Mouse (Mus musculus) cerebellum, adult 9-11 months (tissue): ENCODE data around the gene Arl14.
A peak's percentile ranks its signal among the peaks of the same experiment; 100 is the strongest.

Experiments used
- DNase-seq: peaks from one replicate; pipeline ENCODE4 v3.0.0; 2022

The Arl14 gene

DNA sequence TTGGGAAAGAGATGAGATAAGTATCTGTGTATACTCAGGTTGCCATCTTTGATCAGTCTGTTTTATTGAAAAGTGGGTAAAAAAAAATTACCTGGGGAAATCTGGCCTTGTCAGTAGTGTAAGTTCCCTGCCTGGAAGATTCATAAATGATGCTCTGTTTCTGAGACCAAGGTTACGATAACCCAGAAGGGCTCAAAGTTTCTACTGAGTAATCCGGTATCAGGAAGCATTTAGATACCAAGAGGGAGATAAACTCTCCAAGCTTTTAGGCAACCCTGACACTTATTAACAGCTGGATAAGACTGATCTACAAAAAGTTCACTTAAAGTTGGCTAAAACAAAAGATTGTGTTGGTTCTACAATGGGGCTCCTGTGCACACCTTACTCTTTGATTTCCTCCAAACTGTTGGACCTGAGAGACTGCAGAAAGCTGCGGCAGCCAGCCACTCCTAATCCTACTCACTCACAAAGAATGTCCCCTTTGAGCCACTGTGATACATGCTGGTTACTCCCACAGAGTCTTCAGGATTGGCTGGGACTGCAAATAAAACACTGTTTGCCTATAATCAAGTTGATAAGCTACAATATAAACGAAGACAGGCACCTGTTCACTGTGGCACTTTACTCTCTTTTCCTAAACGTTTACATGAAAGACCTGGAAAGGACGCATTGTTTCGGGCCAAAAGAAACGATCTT lies at the start of gene Arl14:
TSS of gene Arl14 (plus strand) at position 614 of the 696 bp plus-strand sequence.
- DNase-seq, result no peak

DNA sequence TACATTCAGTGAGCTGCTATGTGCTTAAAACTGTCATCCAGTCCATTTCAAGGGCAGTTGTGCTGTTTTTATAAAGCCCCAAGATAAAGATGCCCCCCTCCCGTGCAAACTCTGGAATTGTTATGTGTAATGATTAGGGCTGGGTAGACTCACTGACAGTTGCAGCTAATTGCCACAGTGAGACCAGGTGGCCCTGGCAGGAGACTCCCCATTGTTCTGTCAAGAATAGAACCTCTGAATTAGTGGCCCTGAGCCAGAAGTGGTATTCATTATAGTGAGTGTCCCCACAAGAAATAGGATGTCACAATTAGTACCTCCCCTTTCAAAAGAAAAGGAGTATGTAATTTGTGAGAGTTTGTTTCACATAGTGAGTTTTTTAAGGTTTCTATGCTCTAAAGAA lies 47.0 kb upstream of the Arl14 start:
- peak; percentile 26 for DNase-seq

DNA sequence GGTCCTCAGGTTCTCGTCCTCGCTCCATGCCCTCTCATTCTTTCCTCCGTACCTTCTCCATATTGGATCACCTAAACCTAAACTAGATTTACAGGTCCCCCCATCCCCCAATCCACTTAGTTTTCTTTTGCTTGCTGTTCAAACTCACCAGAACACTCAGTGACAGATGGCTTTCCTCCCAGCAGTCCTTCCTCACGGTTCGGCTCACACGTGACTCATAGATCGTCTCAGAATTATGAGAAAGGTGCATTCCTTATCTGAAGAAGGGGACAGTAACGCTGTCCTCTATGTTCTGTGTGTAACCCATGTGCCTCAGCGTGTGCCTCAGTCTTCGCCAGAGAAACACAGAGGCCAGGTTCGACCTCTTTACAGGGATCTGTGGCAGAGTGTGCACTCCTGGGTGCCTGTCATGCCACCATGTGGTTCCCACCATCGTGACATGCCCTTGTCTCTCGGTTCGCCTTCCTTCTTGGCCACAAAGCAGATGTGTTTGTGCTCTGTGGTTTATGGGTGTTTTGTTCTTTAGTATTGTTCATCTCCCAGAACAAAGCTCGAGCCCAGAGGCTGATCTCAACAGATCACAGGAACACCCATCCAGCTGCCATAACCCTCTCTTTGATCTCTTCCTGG lies 44.9 kb upstream of the Arl14 start:
- peak; percentile 12 for DNase-seq

DNA sequence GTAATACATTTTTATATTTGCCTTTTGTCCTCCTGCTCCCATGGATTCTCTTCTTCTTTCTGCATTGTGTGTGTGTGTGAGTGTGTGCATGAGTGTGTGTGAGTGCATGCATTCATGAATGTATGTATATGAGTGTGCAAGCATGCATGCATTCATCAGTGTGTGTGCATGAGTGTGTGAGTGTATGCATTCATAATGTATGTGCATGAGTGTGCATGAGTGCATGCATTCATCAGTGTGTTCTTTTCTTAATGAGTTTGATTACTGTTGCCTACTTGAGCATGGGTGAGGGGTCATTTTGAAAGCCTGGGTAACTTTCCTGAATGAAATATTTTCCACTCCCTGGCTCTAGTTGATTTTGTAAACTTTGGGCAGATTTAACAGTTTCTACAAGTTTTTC lies 44.3 kb upstream of the Arl14 start:
- no peak for DNase-seq

DNA sequence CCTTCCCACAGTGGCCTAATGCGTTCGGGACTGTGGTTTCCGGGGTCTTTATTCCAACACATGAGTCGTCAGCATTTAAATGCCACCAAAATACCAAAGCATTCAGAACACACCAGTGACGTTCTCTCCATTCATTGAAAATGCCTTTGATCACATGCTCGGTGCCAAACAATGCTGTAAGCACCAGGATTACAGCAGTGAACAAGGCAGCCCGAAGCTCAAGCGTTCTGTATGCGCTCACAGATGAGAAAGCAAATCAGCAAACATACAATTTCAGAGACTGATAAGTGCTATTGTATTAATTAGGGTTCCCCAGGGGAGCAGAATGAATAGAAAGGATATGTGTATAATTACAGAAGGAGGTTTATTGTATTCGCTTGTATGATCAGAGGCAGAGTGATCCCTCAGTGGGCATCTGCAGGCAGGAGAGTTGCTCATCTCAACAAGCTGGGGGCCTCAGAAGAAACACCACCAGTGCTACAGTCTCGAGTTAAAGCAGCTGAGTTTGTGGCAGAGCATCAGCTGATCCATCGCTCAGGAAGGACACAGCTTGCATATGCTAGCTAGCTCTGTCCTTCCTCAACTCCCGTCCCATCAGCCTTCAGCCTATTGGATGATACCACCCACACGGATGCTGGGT lies 43.7 kb upstream of the Arl14 start:
- no peak for DNase-seq

DNA sequence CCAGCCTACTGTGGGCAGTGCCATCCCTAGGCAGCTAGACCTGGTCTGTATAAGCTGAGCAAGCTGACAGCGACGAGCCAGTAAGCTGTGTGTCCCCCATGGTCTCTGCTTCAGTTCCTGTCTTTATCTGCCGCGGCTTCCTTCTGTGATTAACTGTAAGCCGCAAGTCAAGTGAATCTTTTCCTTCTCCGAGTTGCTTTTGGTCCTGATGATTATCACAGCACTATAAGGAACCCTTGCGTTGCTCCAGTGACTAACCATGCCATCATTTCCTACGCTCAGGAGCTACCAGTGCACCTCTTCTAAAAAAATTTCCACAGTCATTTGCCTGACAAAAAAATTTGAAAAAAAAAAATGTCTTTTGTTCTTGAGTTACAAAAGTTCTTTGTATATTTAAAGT lies 40.7 kb upstream of the Arl14 start:
- no peak for DNase-seq

DNA sequence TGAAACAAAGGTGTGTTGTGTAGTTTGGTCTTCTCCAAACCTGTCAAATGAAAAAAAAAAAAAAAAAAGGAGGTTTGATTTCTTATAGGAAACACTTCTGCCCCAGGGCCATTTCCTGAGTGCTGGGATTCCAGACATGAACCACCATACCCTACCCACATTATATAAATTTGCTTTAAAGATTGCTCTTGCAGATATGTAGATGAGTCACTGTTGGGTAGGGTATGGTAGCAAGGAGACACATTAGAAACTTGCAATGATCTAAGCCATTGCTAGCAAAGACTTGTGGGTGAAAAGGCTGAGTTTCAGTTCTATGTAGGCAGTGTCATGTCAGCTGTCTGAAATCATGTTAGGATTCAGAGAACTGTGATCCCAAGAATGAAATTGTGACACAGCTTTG lies 40.0 kb upstream of the Arl14 start:
- DNase-seq, result no peak

DNA sequence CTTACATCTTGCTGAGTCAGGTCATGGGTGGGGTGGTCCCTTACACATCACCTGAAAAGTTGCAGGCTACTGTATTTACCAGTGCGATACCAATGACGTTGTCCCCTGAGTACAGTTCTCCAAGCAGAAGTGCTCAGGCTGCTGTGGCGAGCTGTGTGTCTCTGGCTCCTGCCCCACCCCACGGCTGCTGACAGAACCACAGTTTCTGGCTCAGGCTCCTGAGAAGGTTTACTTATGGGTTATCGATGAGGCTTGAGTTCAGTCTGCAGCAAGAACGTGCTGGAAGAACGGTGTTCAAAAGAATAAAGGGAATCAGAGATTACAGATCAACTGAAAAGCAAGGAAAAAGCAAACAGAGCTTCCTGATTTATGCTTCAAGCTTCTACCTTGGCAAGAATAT lies 37.0 kb upstream of the Arl14 start:
- no peak for DNase-seq

DNA sequence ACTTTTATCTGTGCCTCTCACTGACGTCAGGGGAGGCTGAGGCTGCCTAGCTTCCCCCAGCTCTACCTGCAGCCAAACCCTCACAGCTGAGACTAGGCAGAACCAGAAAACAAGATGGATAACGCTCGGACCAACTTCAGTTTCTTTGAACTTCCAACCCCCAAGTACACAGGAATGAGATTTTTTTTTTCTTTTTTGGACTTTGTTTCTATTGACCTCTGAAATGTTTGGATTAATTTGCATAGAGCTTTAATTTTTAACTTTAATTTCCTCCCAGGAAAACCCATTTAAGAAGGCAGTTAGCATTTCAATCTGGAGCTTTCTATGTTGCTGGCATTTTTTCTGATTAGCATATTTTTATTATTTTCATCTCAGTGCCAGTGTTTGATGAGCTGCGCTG lies 36.2 kb upstream of the Arl14 start:
- no peak for DNase-seq

DNA sequence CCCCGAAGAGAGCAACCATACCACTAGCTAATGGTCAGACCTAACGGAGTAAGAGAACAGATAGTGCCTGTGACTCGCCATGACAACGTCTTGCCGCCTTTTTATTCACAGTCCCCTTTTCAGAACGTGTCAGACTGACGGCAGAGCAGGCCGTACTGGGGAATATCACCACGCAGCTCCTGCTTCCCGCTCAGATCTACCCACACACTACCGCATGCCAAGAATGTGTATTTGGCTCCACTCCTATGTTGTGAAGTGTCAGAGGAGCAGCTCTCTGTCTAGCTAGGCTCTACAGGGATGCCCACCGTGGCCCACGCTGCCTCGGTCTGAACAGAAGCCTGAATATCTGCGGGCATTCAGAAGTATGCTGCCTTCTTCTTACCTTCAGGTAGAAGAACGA lies 35.6 kb upstream of the Arl14 start:
- no peak for DNase-seq

DNA sequence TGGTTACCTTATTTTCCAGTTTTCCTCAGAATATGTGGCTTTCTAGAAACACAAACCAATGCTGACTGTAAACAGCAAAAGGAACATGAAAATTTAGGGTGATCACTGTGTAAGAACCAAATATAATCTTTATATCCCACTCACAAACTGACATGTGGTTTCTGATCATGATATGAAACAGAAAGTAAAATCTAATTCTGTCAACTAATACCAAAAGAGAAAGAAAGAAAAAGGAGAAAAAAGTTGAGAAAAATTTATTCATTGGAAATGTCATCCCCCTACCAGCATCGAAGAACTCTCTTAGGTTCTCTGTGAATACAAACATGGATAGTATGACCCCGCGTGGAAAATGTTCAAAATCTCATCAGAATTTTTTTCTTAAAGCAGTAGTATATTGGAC lies 29.2 kb upstream of the Arl14 start:
- no peak for DNase-seq

DNA sequence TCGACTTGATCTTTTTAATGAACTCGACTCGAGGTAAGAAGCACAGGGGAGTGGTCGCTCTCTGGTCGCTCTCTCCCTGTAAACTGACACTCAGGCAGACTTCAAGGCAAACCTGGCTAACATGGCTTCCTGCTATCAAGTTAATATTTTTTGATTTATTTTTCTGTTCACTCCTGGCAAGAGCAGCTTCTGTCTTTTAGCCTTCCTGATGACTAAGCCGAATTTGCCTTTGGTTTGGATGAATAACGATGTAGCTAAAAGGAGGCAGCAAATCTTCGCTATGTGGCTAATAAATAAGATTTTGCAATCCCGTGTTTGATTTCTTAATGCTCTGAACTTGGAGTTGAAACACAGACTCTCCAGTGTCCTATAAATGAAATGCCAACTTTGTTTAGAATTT lies 27.7 kb upstream of the Arl14 start:
- no peak for DNase-seq

DNA sequence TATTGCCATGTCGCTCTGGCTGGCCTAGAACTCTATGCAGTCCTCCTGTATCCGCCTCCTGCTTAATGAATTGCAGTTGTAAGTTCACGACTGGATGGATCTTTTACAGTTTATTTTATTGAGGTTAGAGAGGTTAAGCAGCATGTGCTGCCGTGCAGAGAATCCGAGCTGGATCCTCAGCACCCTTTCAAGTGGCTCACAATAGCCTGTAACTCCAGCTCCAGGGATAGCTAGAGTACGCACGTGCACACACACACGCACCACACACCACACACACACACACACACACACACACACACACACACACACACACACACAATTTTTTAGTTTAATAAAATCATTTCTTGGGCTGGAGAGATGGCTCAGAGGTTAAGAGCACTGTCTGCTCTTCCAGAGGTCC lies 27.0 kb upstream of the Arl14 start:
- DNase-seq, result no peak

DNA sequence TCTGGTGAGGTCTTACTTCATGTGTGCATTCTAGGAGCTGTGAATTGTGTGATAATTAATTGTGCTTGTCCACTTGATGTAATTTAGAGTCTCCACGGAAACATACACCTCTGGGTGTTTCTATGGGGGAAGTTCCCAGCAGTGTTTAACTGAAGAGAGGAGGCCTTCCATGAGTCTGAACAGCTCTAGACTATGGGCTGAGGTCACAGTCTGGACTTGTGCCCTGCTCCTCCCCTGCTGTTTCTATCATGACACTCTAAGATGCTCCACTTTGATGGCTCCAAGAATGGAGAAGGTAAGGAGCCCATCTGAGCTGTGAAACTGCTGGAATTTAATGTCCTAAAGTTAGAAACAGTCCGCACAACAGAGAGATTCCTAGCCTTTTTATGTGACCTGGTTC lies 24.1 kb upstream of the Arl14 start:
- DNase-seq, result no peak

DNA sequence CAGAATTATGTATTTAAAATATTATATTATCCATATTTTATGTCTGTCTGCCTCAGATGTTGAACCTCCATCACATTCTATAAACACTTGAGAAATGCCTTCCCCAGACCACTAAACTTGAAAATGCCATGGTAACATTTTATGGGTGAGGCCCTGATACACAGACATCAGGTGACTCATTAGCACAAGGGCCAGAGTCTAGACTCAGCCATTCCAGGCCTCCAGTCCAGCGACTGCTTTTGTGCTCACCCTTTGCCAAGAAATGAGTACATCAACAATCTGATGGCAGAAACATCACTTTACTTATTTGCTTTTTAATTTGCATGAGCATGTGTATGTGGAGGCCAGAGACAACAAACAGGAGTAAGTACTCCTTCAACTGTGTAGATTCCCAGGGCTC lies 22.0 kb upstream of the Arl14 start:
- DNase-seq, result no peak

DNA sequence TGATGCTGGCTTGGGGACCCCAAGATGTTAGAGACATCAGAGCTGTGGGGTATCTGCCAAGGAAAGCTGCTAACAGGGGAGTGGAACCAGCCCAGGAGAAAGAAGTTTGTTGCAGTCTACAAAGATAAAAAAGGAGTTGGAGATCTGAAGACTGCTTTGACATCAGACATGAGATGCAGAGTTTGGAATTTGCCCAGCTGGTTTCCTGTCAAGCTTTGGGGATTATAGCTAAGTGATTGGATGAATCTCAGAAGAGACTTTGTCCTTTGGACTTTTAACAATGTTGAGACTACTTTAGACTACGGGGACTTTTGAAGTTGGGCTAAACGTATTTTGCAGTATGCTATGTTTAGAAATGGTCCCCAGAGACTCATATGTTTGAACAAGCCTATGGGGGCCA lies 21.0 kb upstream of the Arl14 start:
- no peak for DNase-seq

DNA sequence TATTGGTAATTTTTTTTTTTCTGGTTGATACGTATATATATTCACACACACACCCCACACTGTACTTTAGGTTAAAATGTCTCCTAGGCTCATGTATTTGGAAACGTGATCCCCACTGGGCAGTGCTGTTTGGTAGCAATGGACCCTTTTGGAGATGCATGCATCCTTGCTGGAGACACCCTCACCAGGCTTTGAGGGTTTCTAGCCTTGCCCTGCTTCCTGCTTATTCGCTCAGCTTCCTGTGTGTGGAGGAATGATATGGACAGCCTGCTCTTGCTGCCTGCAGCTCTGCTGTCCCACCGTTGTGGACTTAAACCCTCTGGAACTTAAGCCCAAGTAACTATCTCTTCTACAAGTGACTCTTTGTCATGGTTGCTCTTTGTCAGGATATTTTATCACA lies 19.3 kb upstream of the Arl14 start:
- DNase-seq, result no peak

DNA sequence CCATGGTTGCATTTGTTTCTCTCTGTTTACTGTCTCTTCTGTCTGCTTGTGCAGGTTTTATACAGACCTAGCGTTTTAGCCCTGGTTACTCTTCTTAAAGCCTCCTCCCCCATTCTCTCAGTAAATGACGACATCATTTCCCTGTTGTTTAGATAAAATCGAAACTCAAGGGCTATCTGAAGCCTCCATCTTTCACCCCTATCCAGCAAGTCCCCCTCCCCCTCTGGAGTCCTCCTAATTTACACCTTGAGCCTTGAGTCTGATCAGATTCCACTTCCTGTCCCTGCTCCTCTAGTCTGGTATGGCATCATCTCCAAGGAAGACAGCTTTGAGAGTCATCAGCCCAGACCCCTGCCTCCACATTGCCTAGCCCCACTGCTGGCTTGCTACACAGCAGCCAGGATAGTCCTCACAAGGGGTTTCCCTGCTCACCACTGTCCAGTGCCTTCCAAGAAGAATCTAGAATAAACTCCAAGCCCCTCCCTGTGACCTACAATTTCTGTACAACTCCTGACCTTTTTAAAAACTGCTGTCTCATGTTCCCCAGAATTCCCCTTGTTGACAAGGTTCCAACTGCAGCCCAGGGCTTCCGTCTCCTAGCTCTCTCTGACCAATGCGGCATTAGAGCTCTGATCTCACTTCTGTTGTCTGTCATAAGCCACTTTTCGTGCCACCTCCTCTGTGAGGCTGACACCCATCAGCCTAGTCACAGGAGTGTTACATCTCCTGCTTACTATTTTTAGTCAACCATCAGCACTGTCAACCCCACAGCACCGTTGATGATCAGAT lies 16.8 kb upstream of the Arl14 start:
- no peak for DNase-seq

DNA sequence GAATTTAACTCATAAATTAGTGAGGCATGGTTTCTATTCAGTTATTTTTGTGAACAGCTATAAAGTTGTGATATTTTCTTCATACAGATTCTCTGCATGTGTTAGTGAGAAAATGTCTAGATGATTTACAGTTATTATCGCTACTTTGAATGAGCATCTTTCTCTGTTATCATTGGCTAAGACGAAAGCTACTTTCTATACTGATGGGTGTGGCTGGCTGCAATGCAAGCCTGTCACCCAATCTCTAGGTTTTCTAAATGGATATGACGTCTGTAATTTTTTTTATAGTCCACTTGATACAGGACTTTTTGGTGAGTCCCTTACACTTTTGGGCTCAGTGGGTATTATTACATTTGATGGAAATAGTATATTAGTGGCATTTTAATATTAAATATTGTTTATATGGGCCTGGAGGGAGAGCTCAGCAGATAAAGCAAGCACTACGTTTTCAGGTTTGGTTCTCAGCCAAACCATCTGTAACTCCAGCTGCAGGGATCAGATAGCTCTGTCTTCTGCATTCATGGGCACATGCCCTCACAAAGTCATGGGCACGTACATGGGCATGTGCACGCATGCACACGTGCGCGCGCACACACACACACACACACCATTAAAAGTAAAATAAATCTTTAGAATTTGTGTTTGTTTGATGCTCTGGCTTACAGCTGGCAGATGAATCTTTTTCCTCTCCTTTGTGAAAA lies 15.9 kb upstream of the Arl14 start:
- no peak for DNase-seq

DNA sequence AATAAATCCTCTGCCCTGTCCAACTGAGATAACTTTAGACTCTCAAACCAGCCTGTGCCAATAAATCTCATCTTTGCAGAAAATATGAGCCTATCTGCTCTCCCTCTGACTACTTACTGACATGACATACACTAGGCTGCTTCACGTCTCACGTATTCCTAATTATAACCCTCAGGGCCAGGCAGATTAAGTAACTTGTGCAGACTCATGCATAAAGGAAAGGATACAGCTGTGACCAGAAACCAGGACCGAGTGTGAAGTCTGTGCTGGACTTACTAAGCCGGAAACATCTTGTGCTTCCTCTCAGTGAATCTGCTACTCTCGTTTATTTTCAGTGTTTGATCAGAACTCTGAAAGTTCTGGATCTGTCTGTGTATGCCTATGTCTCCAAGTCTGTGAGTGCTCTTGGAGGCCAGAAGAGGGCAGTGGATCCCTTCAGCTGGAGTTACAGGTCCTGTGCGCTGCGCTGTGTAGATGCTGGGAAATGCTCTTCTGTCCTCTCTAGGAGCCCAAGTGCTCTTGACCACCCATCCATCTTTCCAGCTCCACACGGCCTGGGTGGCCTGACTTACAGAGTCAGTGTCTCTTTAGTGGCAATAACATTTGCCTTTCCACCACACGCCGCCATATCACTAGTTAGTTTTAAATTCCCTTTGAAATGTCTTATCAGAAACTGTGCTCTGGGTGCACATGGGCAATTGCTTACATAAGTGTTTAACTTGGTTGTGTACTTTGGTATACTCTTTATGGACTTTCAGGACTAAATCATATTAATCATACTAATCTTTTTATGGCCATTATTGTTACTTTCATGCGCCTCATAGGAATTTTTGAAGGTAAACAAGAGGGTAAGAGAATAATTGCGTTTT lies 13.5 kb upstream of the Arl14 start:
- no peak for DNase-seq

DNA sequence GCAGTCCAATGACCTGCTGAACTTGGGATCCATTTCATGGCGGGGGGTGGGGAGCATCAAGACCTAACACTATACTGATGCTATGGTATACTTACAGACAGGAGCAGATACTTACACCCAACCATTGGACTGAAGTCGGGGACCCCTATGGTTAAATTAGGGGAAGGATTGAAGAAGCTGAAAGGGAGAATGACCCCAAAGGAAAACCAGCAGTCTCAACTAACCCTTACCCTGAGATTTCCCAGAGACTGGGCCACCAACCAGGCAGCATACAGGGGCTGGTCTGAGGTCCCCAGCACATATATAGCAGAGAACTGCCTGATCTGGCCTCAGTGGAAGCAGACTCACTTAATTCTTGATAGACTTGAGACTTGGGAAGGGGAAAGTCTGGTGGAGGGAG lies 10.0 kb upstream of the Arl14 start:
- no peak for DNase-seq

DNA sequence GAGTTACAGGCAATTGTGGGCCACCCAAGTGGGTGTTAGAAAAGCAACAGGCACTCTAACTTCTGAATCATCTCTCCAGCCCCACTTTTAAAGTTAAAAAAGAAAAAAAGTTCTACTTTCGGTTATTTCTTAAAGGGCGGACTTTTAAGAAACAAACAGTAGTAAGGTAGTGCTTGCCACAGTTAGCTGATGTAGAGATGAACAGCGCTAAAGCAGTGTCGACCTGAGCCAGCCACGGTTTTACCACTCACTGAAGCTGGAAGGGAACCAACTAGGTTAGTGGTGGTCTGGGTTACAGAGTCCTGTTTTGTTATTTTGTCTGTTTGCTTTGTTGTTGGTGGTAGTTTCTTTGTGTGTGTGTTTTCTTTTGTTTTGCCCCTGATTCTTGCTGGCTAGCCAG lies 8.8 kb upstream of the Arl14 start:
- no peak for DNase-seq
